Mouse (Mus musculus): ENCODE results near the gene Ccdc85c. TPM values are rescaled to one million over a fixed set of nuclear protein-coding genes. Genes with fewer than 3 reads are reported as not detected.

The Ccdc85c gene
- polyA plus RNA-seq, 2 experiments: 1.8 TPM

GRCm38 (mm10) chr12:108273466-108274312 lies 1.5 kb downstream of the Ccdc85c start:
- peaks cover 48% of the 10 kb centered on the region for H3K27me3 ChIP-seq (ENCODE audit: control insufficient read depth, insufficient read depth, low read length)
- H3K4me1 ChIP-seq (replicated peaks; ENCODE audit: control insufficient read depth in 2 of 2, insufficient read depth in 2 of 2, low read length in 1 of 2): peaks cover 0 to 27% of the 10 kb centered on the region in 2 experiments; a peak in 2 of 4 replicates

GRCm38 (mm10) chr12:108272143-108272635 lies 3.0 kb downstream of the Ccdc85c start:
- H3K27ac ChIP-seq: no peak overlapping the region
- peaks cover 0 to 35% of the 10 kb centered on the region in 2 experiments; a peak in 2 of 4 replicates for H3K4me1 ChIP-seq (replicated peaks; ENCODE audit: control insufficient read depth in 2 of 2, insufficient read depth in 2 of 2, low read length in 1 of 2)
- ATAC-seq (ENCODE audit: insufficient read depth): no peak
- peaks cover 40% of the 10 kb centered on the region for H3K27me3 ChIP-seq (ENCODE audit: control insufficient read depth, insufficient read depth, low read length)
- H3K9ac ChIP-seq (replicated peaks): no peak overlapping the region
- WGBS (ENCODE audit: insufficient replicate concordance): 55% methylated on average over 7 of the region's 7 CpGs
- no peaks in the 10 kb centered on the region for H3K36me3 ChIP-seq (replicated peaks; ENCODE audit: control insufficient read depth, insufficient read depth, low read depth)
- DNase-seq (ENCODE audit: low read depth in 3 of 3, low spot score in 3 of 3): no peak
- H3K9me3 ChIP-seq (ENCODE audit: control insufficient read depth, low read length): no peaks in the 10 kb centered on the region
- peak overlapping the region; percentile 88 for H3K4me2 ChIP-seq (ENCODE audit: low read depth)
- no peak overlapping the region for H3K4me3 ChIP-seq (ENCODE audit: insufficient read depth in 1 of 2, low read depth in 2 of 2, low read length in 2 of 2)
- TF ChIP-seq EP300 (IDR thresholded peaks at IDR 0.05; ENCODE audit: low read depth): no peak
- no peak for TF ChIP-seq CTCF (IDR thresholded peaks at IDR 0.05; ENCODE audit: low read depth)

More at GRCm38 (mm10) chr12:108273466-108274312, 1.5 kb downstream of the Ccdc85c start:
- no peak overlapping the region for H3K9ac ChIP-seq (replicated peaks)
- no peak for ATAC-seq (ENCODE audit: insufficient read depth)
- H3K9me3 ChIP-seq (ENCODE audit: control insufficient read depth, low read length): no peaks in the 10 kb centered on the region
- H3K4me2 ChIP-seq (ENCODE audit: low read depth): peak overlapping the region; percentile 88
- no peak for TF ChIP-seq EP300 (IDR thresholded peaks at IDR 0.05; ENCODE audit: low read depth)
- WGBS (ENCODE audit: insufficient replicate concordance): 3% methylated on average over 21 of the region's 21 CpGs
- H3K27ac ChIP-seq: no peak overlapping the region
- no peaks in the 10 kb centered on the region for H3K36me3 ChIP-seq (replicated peaks; ENCODE audit: control insufficient read depth, insufficient read depth, low read depth)
- H3K4me3 ChIP-seq (ENCODE audit: insufficient read depth in 1 of 2, low read depth in 2 of 2, low read length in 2 of 2): peak overlapping the region; percentile 28 to 64
- DNase-seq (ENCODE audit: low read depth in 3 of 3, low spot score in 3 of 3): no peak

GRCm38 (mm10) chr12:108271351-108272142 lies 3.7 kb downstream of the Ccdc85c start:
- Histone ChIP-seq H3K27ac (no peak overlapping the region), H3K4me3 (ENCODE audit: insufficient read depth in 1 of 2, low read depth in 2 of 2, low read length in 2 of 2) (no peak overlapping the region), H3K27me3 (ENCODE audit: control insufficient read depth, insufficient read depth, low read length) (peaks cover 34% of the 10 kb centered on the region), H3K4me2 (ENCODE audit: low read depth) (no peak overlapping the region; the same call in 1 of the 2 replicates), H3K9ac (replicated peaks) (no peak overlapping the region), H3K36me3 (replicated peaks; ENCODE audit: control insufficient read depth, insufficient read depth, low read depth) (no peaks in the 10 kb centered on the region), H3K4me1 (replicated peaks; ENCODE audit: control insufficient read depth in 2 of 2, insufficient read depth in 2 of 2, low read length in 1 of 2) (peaks cover 0 to 37% of the 10 kb centered on the region in 2 experiments; a peak in 2 of 4 replicates), H3K9me3 (ENCODE audit: control insufficient read depth, low read length) (no peaks in the 10 kb centered on the region)
- no peak for DNase-seq (ENCODE audit: low read depth in 3 of 3, low spot score in 3 of 3)
- 65% methylated on average over 16 of the region's 16 CpGs for WGBS (ENCODE audit: insufficient replicate concordance)
- ATAC-seq (ENCODE audit: insufficient read depth): no peak
- TF ChIP-seq EP300 (IDR thresholded peaks at IDR 0.05; ENCODE audit: low read depth) (no peak), CTCF (IDR thresholded peaks at IDR 0.05; ENCODE audit: low read depth) (no peak)

- Histone ChIP-seq H3K4me2 (ENCODE audit: low read depth) (peak overlapping the region; percentile 2), H3K27me3 (ENCODE audit: control insufficient read depth, insufficient read depth, low read length) (peaks cover 24% of the 10 kb centered on the region), H3K4me3 (ENCODE audit: insufficient read depth in 1 of 2, low read depth in 2 of 2, low read length in 2 of 2) (no peak overlapping the region), H3K4me1 (replicated peaks; ENCODE audit: control insufficient read depth in 2 of 2, insufficient read depth in 2 of 2, low read length in 1 of 2) (peaks cover 0 to 41% of the 10 kb centered on the region in 2 experiments; a peak in 2 of 4 replicates), H3K9me3 (ENCODE audit: control insufficient read depth, low read length) (no peaks in the 10 kb centered on the region), H3K27ac (no peak overlapping the region), H3K36me3 (replicated peaks; ENCODE audit: control insufficient read depth, insufficient read depth, low read depth) (no peaks in the 10 kb centered on the region), H3K9ac (replicated peaks) (no peak overlapping the region)
- no peak for DNase-seq (ENCODE audit: low read depth in 3 of 3, low spot score in 3 of 3)
- ATAC-seq (ENCODE audit: insufficient read depth): no peak
- TF ChIP-seq EP300 (IDR thresholded peaks at IDR 0.05; ENCODE audit: low read depth): no peak
- TF ChIP-seq CTCF (IDR thresholded peaks at IDR 0.05; ENCODE audit: low read depth): no peak
- WGBS (ENCODE audit: insufficient replicate concordance): 40% methylated on average over 13 of the region's 13 CpGs
Observed at GRCm38 (mm10) chr12:108270240-108270919, 4.8 kb downstream of the Ccdc85c start.
